Mouse (Mus musculus): ENCODE results near the gene Fbxo34.

DNA sequence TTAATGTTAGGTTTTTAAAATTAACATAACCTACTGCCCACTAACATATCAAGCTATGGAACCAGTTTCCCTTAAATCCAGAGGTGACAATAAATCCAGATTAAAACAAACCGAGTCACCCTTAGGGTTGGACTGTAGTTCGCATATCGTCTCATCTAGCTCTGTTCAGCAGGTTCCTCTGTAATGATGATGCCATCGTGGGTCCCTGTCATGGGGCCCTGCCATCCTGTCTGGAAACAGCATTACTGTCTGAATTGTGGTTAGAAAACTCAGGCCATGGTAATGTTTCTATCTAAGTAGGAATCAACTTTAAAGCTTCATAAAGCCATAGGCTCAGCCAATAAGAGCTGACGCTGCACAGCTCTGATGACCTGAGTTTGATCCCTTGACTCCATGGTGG is 48.4 kb downstream of the Fbxo34 start:
- no peak for TF ChIP-seq CTCF (IDR thresholded peaks at IDR 0.05; ENCODE audit: low read depth, low read length)
- TF ChIP-seq TAL1 (conservative IDR thresholded peaks at IDR 0.05; ENCODE audit: low read depth, low read length), result no peak
- no peak for TF ChIP-seq POLR2AphosphoS5 (IDR thresholded peaks at IDR 0.05; ENCODE audit: insufficient replicate concordance, low read depth, low read length)
